Mouse (Mus musculus) neural tube, embryonic 13.5 days (tissue): ENCODE measurements around the gene Lipn. TPM values are rescaled to one million over a fixed set of nuclear protein-coding genes. Genes with fewer than 3 reads are reported as not detected.

Source experiments
- ATAC-seq: fragments of 200-750 bp; cut with Nextera tagmentation; 2 replicates; pipeline ENCODE4 v1.8.0; 2017; ENCODE audit warnings: low read depth, mild to moderate bottlenecking, moderate TSS enrichment, moderate library complexity
- H3K27ac ChIP-seq: fragments of 300-500 bp; sonication (generic); replicated peaks from 2 replicates; pipeline ENCODE4 v1.5.1; 2015; ENCODE audit warnings: moderate library complexity, mild to moderate bottlenecking, inconsistent platforms
- H3K27me3 ChIP-seq: fragments of 300-500 bp; sonication (generic); 2 replicates; pipeline ENCODE4 v1.6.1; 2015; ENCODE audit warnings: mild to moderate bottlenecking, inconsistent platforms
- H3K36me3 ChIP-seq: fragments of 300-500 bp; sonication (generic); 2 replicates; pipeline ENCODE4 v1.6.1; 2015; ENCODE audit warnings: mild to moderate bottlenecking, inconsistent platforms
- H3K4me1 ChIP-seq: fragments of 300-500 bp; sonication (generic); replicated peaks from 2 replicates; pipeline ENCODE4 v1.6.1; 2015; ENCODE audit warnings: inconsistent platforms
- H3K4me2 ChIP-seq: fragments of 300-500 bp; sonication (generic); 2 replicates; pipeline ENCODE4 v1.6.1; 2015; ENCODE audit warnings: inconsistent platforms, mild to moderate bottlenecking, moderate library complexity
- H3K4me3 ChIP-seq: fragments of 300-500 bp; sonication (generic); 2 replicates; pipeline ENCODE4 v1.5.1; 2015; ENCODE audit warnings: mild to moderate bottlenecking, inconsistent platforms
- H3K9ac ChIP-seq: fragments of 300-500 bp; sonication (generic); 2 replicates; pipeline ENCODE4 v1.6.1; 2015; ENCODE audit warnings: moderate library complexity, mild to moderate bottlenecking, inconsistent platforms
- H3K9me3 ChIP-seq: fragments of 300-500 bp; sonication (generic); 2 replicates; pipeline ENCODE4 v1.6.1; 2016; ENCODE audit warnings: inconsistent platforms
- WGBS: fragments of 180-500 bp; shearing (Covaris S2); methylation state at CpG from one replicate; pipeline ENCODE4 v1.1.7; 2015; 5-methylcytosine and 5-hydroxymethylcytosine counted together
- microRNA-seq: library from miRNA; unstranded; fragments of <30 nt; microRNA quantifications from one replicate; pipeline ENCODE4, GENCODE M21; 2016
- polyA plus RNA-seq: library from polyadenylated mRNA; unstranded; fragments of >200 nt; fragmentation: Nextera tagmentation; extraction: Ambion mirVana; gene quantifications from 2 replicates; pipeline ENCODE4 v1.2.1, GENCODE M21; 2015

Gene Lipn
- polyA plus RNA-seq, 1 experiment from 2014 or later = not detected

GRCm38 (mm10) chr19:34095381-34095780 lies 28.2 kb downstream of the Lipn start:
- Histone ChIP-seq H3K9me3 (no peaks in the 10 kb centered on the region), H3K4me1 (no peaks in the 10 kb centered on the region), H3K27me3 (no peaks in the 10 kb centered on the region), H3K36me3 (no peaks in the 10 kb centered on the region), H3K9ac (no peak overlapping the region), H3K27ac (no peak overlapping the region), H3K4me2 (no peak overlapping the region), H3K4me3 (no peak overlapping the region)
- ATAC-seq = no peak
- WGBS = 83% methylated on average over 5 of the region's 5 CpGs

- no peaks in the 10 kb centered on the region for H3K27me3 ChIP-seq
- no peak for ATAC-seq
- no peak overlapping the region for H3K4me3 ChIP-seq
- no peaks in the 10 kb centered on the region for H3K36me3 ChIP-seq
- no peak overlapping the region for H3K4me2 ChIP-seq
- WGBS = 88% methylated on average over 1 of the region's 1 CpGs
- no peaks in the 10 kb centered on the region for H3K9me3 ChIP-seq
- H3K27ac ChIP-seq = no peak overlapping the region
- H3K9ac ChIP-seq = no peak overlapping the region
- no peaks in the 10 kb centered on the region for H3K4me1 ChIP-seq
Measured at GRCm38 (mm10) chr19:34096228-34096627, 29.1 kb downstream of the Lipn start.

- H3K4me1 ChIP-seq = no peaks in the 10 kb centered on the region
- no peak within 1 kb of the TSS for H3K4me2 ChIP-seq
- 83% methylated on average over 4 of the region's 4 CpGs for WGBS
Measured at GRCm38 (mm10) chr19:34100633-34101032, 33.5 kb downstream of the Lipn start, which contains the start of gene Lipm. Lipm (plus strand) TSS chr19:34100933.

GRCm38 (mm10) chr19:34101888-34102287 lies 34.7 kb downstream of the Lipn start:
- no peaks in the 10 kb centered on the region for H3K36me3 ChIP-seq
- no peak overlapping the region for H3K4me2 ChIP-seq
- H3K27ac ChIP-seq = no peak overlapping the region
- H3K9me3 ChIP-seq = no peaks in the 10 kb centered on the region
- WGBS = 89% methylated on average over 7 of the region's 7 CpGs
- no peak for ATAC-seq
- H3K27me3 ChIP-seq = no peaks in the 10 kb centered on the region
- H3K4me3 ChIP-seq = no peak overlapping the region
- no peaks in the 10 kb centered on the region for H3K4me1 ChIP-seq
- no peak overlapping the region for H3K9ac ChIP-seq

More at GRCm38 (mm10) chr19:34100633-34101032, 33.5 kb downstream of the Lipn start, which contains the start of gene Lipm:
- Histone ChIP-seq H3K9ac (no peak within 1 kb of the TSS), H3K27me3 (no peaks in the 10 kb centered on the region), H3K9me3 (no peaks in the 10 kb centered on the region), H3K4me3 (no peak within 1 kb of the TSS), H3K27ac (no peak within 1 kb of the TSS), H3K36me3 (no peaks in the 10 kb centered on the region)
- ATAC-seq = no peak

GRCm38 (mm10) chr19:34104841-34105240 lies 37.7 kb downstream of the Lipn start:
- no peaks in the 10 kb centered on the region for H3K9me3 ChIP-seq
- no peak for ATAC-seq
- WGBS = 96% methylated on average over 3 of the region's 3 CpGs
- H3K27ac ChIP-seq = no peak overlapping the region
- no peaks in the 10 kb centered on the region for H3K27me3 ChIP-seq
- H3K4me3 ChIP-seq = no peak overlapping the region
- H3K36me3 ChIP-seq = no peaks in the 10 kb centered on the region
- no peak overlapping the region for H3K9ac ChIP-seq
- H3K4me1 ChIP-seq = no peaks in the 10 kb centered on the region
- H3K4me2 ChIP-seq = no peak overlapping the region

- 92% methylated on average over 1 of the region's 1 CpGs for WGBS
- H3K4me1 ChIP-seq = no peaks in the 10 kb centered on the region
- H3K36me3 ChIP-seq = no peaks in the 10 kb centered on the region
- no peak overlapping the region for H3K27ac ChIP-seq
- H3K9ac ChIP-seq = no peak overlapping the region
- no peak overlapping the region for H3K4me3 ChIP-seq
- no peaks in the 10 kb centered on the region for H3K27me3 ChIP-seq
- H3K4me2 ChIP-seq = no peak overlapping the region
- H3K9me3 ChIP-seq = no peaks in the 10 kb centered on the region
- no peak for ATAC-seq
Measured at GRCm38 (mm10) chr19:34119102-34119501, 51.9 kb downstream of the Lipn start.

GRCm38 (mm10) chr19:34119653-34120052 lies 52.5 kb downstream of the Lipn start:
- Histone ChIP-seq H3K27ac (no peak overlapping the region), H3K9me3 (no peaks in the 10 kb centered on the region), H3K4me3 (no peak overlapping the region), H3K4me2 (no peak overlapping the region), H3K27me3 (no peaks in the 10 kb centered on the region), H3K9ac (no peak overlapping the region), H3K36me3 (no peaks in the 10 kb centered on the region), H3K4me1 (no peaks in the 10 kb centered on the region)
- WGBS = 85% methylated on average over 4 of the region's 4 CpGs
- no peak for ATAC-seq

GRCm38 (mm10) chr19:34120107-34120731 lies 53.1 kb downstream of the Lipn start:
- no peak overlapping the region for H3K4me2 ChIP-seq
- 72% methylated on average over 3 of the region's 3 CpGs for WGBS
- no peak overlapping the region for H3K4me3 ChIP-seq
- H3K9ac ChIP-seq = no peak overlapping the region
- ATAC-seq = no peak
- H3K9me3 ChIP-seq = no peaks in the 10 kb centered on the region
- H3K36me3 ChIP-seq = no peaks in the 10 kb centered on the region
- no peaks in the 10 kb centered on the region for H3K4me1 ChIP-seq
- no peaks in the 10 kb centered on the region for H3K27me3 ChIP-seq
- no peak overlapping the region for H3K27ac ChIP-seq

Small RNA genes lying within 50 kb of the gene (microRNA-seq; reads per million reads assigned to microRNA genes)
- not detected for gene Gm23334

Other genes with a start within 250 kb of the Lipn start
- gene Lipf, start 106.2 kb upstream of the Lipn start, polyA plus RNA-seq = not detected in 2 replicates
- gene Lipk, start 59.1 kb upstream of the Lipn start, polyA plus RNA-seq = not detected in 2 replicates
- gene Lipm, start 33.6 kb downstream of the Lipn start, polyA plus RNA-seq = not detected in 2 replicates
- not detected in 2 replicates for gene Ankrd22, start 98.7 kb downstream of the Lipn start, polyA plus RNA-seq
- gene Stambpl1, start 124.9 kb downstream of the Lipn start, polyA plus RNA-seq = 12.7 and 16.7 TPM in 2 replicates
- gene Acta2, start 188.2 kb downstream of the Lipn start, polyA plus RNA-seq = 28.1 and 52.1 TPM in 2 replicates
- gene Fas, start 223.3 kb downstream of the Lipn start, polyA plus RNA-seq = 1.0 and 1.3 TPM in 2 replicates